24 mouse cellular contexts compared by ENCODE assay signal in the genomic region with DNA sequence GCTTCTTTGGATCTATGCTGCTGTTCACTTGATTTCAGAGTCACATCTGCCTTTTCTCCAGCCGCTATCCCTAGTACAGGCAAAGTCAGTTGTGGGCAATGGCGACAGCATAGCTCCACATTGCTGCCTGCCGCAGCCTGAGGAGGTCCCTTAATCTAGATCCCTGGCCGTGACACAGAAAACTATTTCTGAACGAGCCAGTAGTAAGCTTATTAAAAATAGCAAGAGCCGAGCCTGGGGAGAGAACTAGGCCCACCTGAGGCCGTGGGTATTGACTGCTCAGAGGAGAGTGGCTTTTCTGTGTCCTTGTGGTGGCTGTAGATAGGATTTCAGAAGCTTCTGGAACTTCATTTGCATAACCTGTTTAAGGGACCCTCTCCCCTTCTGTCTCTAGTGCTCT.
"Had no signal": no experiment of that assay in that cellular context is flagged by ENCODE, and none has a peak within 500 bp of the region (broad histone marks: within the 10 kb centered on the region; RNA-seq: fewer than 3 reads in every experiment).

No protein-coding gene starts in this region.

- H3K36me3 ChIP-seq: forebrain, embryonic 15.5 days; heart, embryonic 12.5 days; hindbrain, embryonic 13.5 days; hindbrain, embryonic 15.5 days; kidney, embryonic 15.5 days; limb, embryonic 13.5 days; limb, embryonic 15.5 days; liver, embryonic 12.5 days had no signal

- ATAC-seq: forebrain, embryonic 15.5 days; forebrain, postnatal 0 days; hindbrain, postnatal 0 days; intestine, embryonic 16.5 days; liver, embryonic 12.5 days had no signal

- DNase-seq: forebrain, postnatal 0 days; gastrocnemius, postnatal 14 days; gastrocnemius, postnatal 36 days; heart, adult 11 months; kidney, adult 11 months; kidney, adult 2 months; kidney, adult 9 months; kidney, postnatal 14 days; kidney, postnatal 36 days; layer of hippocampus, adult 9-11 months; layer of hippocampus, postnatal 36 days; left cerebral cortex, postnatal 4 days had no signal

- H3K9ac ChIP-seq: forebrain, embryonic 15.5 days; forebrain, postnatal 0 days; heart, embryonic 12.5 days; hindbrain, embryonic 13.5 days; hindbrain, embryonic 15.5 days; kidney, embryonic 15.5 days; limb, embryonic 13.5 days; limb, embryonic 15.5 days; liver, embryonic 12.5 days; liver, embryonic 14.5 days had no signal

- H3K27ac ChIP-seq: forebrain, embryonic 15.5 days; hindbrain, embryonic 13.5 days; hindbrain, embryonic 15.5 days; hindbrain, postnatal 0 days; kidney, embryonic 15.5 days; kidney, postnatal 0 days; limb, embryonic 13.5 days; limb, embryonic 15.5 days; liver, embryonic 12.5 days; liver, embryonic 14.5 days had no signal

- H3K27me3 ChIP-seq: forebrain, embryonic 15.5 days; heart, embryonic 12.5 days; hindbrain, embryonic 13.5 days; hindbrain, embryonic 15.5 days; kidney, embryonic 15.5 days; limb, embryonic 13.5 days; limb, embryonic 15.5 days had no signal

- H3K9me3 ChIP-seq: forebrain, embryonic 15.5 days; heart, embryonic 12.5 days; hindbrain, embryonic 13.5 days; hindbrain, embryonic 15.5 days; kidney, embryonic 15.5 days; limb, embryonic 13.5 days; limb, embryonic 15.5 days; liver, embryonic 12.5 days had no signal

- H3K4me1 ChIP-seq: forebrain, embryonic 15.5 days; hindbrain, embryonic 15.5 days; kidney, embryonic 15.5 days; limb, embryonic 15.5 days had no signal

- H3K4me2 ChIP-seq: forebrain, embryonic 15.5 days; heart, embryonic 12.5 days; hindbrain, embryonic 13.5 days; hindbrain, embryonic 15.5 days; kidney, embryonic 15.5 days; limb, embryonic 13.5 days; limb, embryonic 15.5 days; liver, embryonic 12.5 days had no signal

- H3K4me3 ChIP-seq: forebrain, embryonic 15.5 days; heart, embryonic 12.5 days; hindbrain, embryonic 13.5 days; hindbrain, embryonic 15.5 days; kidney, embryonic 15.5 days; limb, embryonic 13.5 days; limb, embryonic 15.5 days; liver, embryonic 12.5 days had no signal
